Mouse (Mus musculus) liver, adult 2 months (tissue): ENCODE data around the gene Morn3. TPM values are rescaled to one million over a fixed set of nuclear protein-coding genes. Genes with fewer than 3 reads are reported as not detected.
A peak's percentile ranks its signal among the peaks of the same experiment; 100 is the strongest.

Experiments used
- DNase-seq: peaks from one replicate; pipeline ENCODE4 v3.0.0-alpha.2; 2011; ENCODE audit warnings: low read depth, low spot score; ENCODE audit errors: extremely low read depth
- H3K27ac ChIP-seq: fragments of 200-500 bp; replicated peaks from 2 replicates; pipeline ENCODE4 v1.5.1; 2012; ENCODE audit warnings: low read depth, mild to moderate bottlenecking, control low read depth, inconsistent platforms, low read length; ENCODE audit not compliant: insufficient read depth
- H3K27me3 ChIP-seq: fragments of 200-500 bp; 2 replicates; pipeline ENCODE4 v1.6.1; 2012; ENCODE audit warnings: mild to moderate bottlenecking, moderate library complexity, low read length, inconsistent platforms; ENCODE audit not compliant: control insufficient read depth, insufficient read depth
- H3K36me3 ChIP-seq: fragments of 200-500 bp; 2 replicates; pipeline ENCODE4 v1.6.1; 2012; ENCODE audit warnings: low read length, inconsistent platforms; ENCODE audit not compliant: control insufficient read depth, insufficient read depth
- H3K4me1 ChIP-seq: fragments of 200-500 bp; 2 replicates; pipeline ENCODE4 v1.6.1; 2011; ENCODE audit warnings: low read length; ENCODE audit not compliant: control insufficient read depth, insufficient read depth
- H3K4me3 ChIP-seq: fragments of 200-500 bp; 2 replicates; pipeline ENCODE4 v1.5.1; 2011; ENCODE audit warnings: low read depth, mild to moderate bottlenecking, control low read depth, low read length, moderate library complexity; ENCODE audit not compliant: insufficient read depth
- H3K79me2 ChIP-seq: fragments of 200-500 bp; 2 replicates; pipeline ENCODE4 v1.6.1; 2012; ENCODE audit warnings: inconsistent platforms, mild to moderate bottlenecking, low read length, moderate library complexity; ENCODE audit not compliant: control insufficient read depth, insufficient read depth
- H3K9ac ChIP-seq: fragments of 200-500 bp; 2 replicates; pipeline ENCODE4 v1.6.1; 2012; ENCODE audit warnings: low read depth, mild to moderate bottlenecking, control low read depth, inconsistent platforms, low read length
- CTCF ChIP-seq: fragments of 200-500 bp; IDR thresholded peaks from 2 replicates; pipeline ENCODE4 v1.5.1; 2011; ENCODE audit warnings: low read depth, low read length, control low read depth
- POLR2A ChIP-seq: fragments of 200-500 bp; IDR thresholded peaks from 2 replicates; pipeline ENCODE4 v1.6.1; 2011; ENCODE audit warnings: low read length, control low read depth; ENCODE audit not compliant: insufficient read depth; ENCODE audit errors: extremely low read depth
- WGBS: fragments of 180-500 bp; shearing (Covaris S2); methylation state at CpG from one replicate; pipeline ENCODE4 v1.1.7; 2018; 5-methylcytosine and 5-hydroxymethylcytosine counted together
- polyA plus RNA-seq: library from polyadenylated mRNA; depleted of rRNA; stranded (reverse); fragments of >200 nt; gene quantifications from 2 replicates; pipeline ENCODE4 v1.2.3, GENCODE M21; 2012; rRNA removed
- total RNA-seq: library from RNA; depleted of rRNA; stranded (reverse); fragments of >200 nt; gene quantifications from 2 replicates; pipeline ENCODE4 v1.2.3, GENCODE M21; 2014; rRNA removed

Gene Morn3
- total RNA-seq, result not detected in 2 replicates
- not detected in 2 replicates for polyA plus RNA-seq

- Histone ChIP-seq H3K9ac (no peak within 1 kb of the TSS), H3K4me1 (no peaks in the 10 kb centered on the region)
- TF ChIP-seq POLR2A, result no peak
- no peak for TF ChIP-seq CTCF
Observed at GRCm38 (mm10) chr5:123046916-123047315, at the start of gene Morn3. Gene Morn3, minus strand, starts transcription at chr5:123047016.

GRCm38 (mm10) chr5:123096299-123096698 lies 49.5 kb upstream of the Morn3 start:
- 95% methylated on average over 8 of the region's 8 CpGs for WGBS
- no peak for DNase-seq
- TF ChIP-seq CTCF, result no peak
- TF ChIP-seq POLR2A, result no peak
- peaks cover 6% of the 10 kb centered on the region; the same call in 1 of the 2 replicates for H3K79me2 ChIP-seq
- H3K4me1 ChIP-seq, result peaks cover 2% of the 10 kb centered on the region; the same call in 1 of the 2 replicates
- no peak overlapping the region for H3K9ac ChIP-seq
- no peaks in the 10 kb centered on the region; the same call in 1 of the 2 replicates for H3K36me3 ChIP-seq
- H3K4me3 ChIP-seq, result no peak overlapping the region
- no peak overlapping the region for H3K27ac ChIP-seq
- no peaks in the 10 kb centered on the region for H3K27me3 ChIP-seq

More at GRCm38 (mm10) chr5:123046916-123047315, at the start of gene Morn3:
- no peaks in the 10 kb centered on the region for H3K36me3 ChIP-seq
- DNase-seq, result no peak
- WGBS, result 81% methylated on average over 3 of the region's 3 CpGs
- H3K4me3 ChIP-seq, result no peak within 1 kb of the TSS
- no peaks in the 10 kb centered on the region for H3K27me3 ChIP-seq
- H3K27ac ChIP-seq, result no peak within 1 kb of the TSS
- no peaks in the 10 kb centered on the region for H3K79me2 ChIP-seq

- Histone ChIP-seq H3K27me3 (no peaks in the 10 kb centered on the region), H3K36me3 (no peaks in the 10 kb centered on the region; the same call in 1 of the 2 replicates), H3K9ac (no peak overlapping the region), H3K4me3 (no peak overlapping the region), H3K79me2 (peaks cover 6% of the 10 kb centered on the region; the same call in 1 of the 2 replicates), H3K27ac (no peak overlapping the region), H3K4me1 (peaks cover 8% of the 10 kb centered on the region; the same call in 1 of the 2 replicates)
- DNase-seq, result peak; percentile 39
- TF ChIP-seq CTCF (no peak), POLR2A (no peak)
- WGBS, result 75% methylated on average over 25 of the region's 25 CpGs
Observed at GRCm38 (mm10) chr5:123094238-123094991, 47.6 kb upstream of the Morn3 start.

GRCm38 (mm10) chr5:123093077-123093633 lies 46.3 kb upstream of the Morn3 start:
- H3K4me1 ChIP-seq, result peaks cover 8% of the 10 kb centered on the region; the same call in 1 of the 2 replicates
- no peak overlapping the region for H3K27ac ChIP-seq
- no peaks in the 10 kb centered on the region for H3K27me3 ChIP-seq
- 89% methylated on average over 14 of the region's 14 CpGs for WGBS
- H3K79me2 ChIP-seq, result peaks cover 10% of the 10 kb centered on the region; the same call in 1 of the 2 replicates
- DNase-seq, result no peak
- TF ChIP-seq POLR2A, result no peak
- no peak for TF ChIP-seq CTCF
- H3K4me3 ChIP-seq, result no peak overlapping the region
- no peaks in the 10 kb centered on the region for H3K36me3 ChIP-seq
- no peak overlapping the region for H3K9ac ChIP-seq

GRCm38 (mm10) chr5:123090560-123091306 lies 43.9 kb upstream of the Morn3 start:
- TF ChIP-seq CTCF (no peak), POLR2A (no peak)
- H3K9ac ChIP-seq, result no peak overlapping the region
- H3K4me1 ChIP-seq, result peaks cover 8% of the 10 kb centered on the region; the same call in 1 of the 2 replicates

More at GRCm38 (mm10) chr5:123090560-123091306, 43.9 kb upstream of the Morn3 start:
- DNase-seq, result peak; percentile 23
- WGBS, result 43% methylated on average over 10 of the region's 10 CpGs
- Histone ChIP-seq H3K79me2 (peaks cover 15% of the 10 kb centered on the region; the same call in 1 of the 2 replicates), H3K27me3 (no peaks in the 10 kb centered on the region), H3K27ac (peak overlapping the region; percentile 59), H3K36me3 (no peaks in the 10 kb centered on the region), H3K4me3 (no peak overlapping the region)
